Mouse (Mus musculus): ENCODE data around the gene Mcub. TPM values are rescaled to one million over a fixed set of nuclear protein-coding genes. Genes with fewer than 3 reads are reported as not detected.

Mcub gene
- total RNA-seq (2021) = 1 to 10 TPM; 3.0 to 3.2 TPM

GRCm38 (mm10) chr3:129969432-129970395 is at the start of gene Mcub:
Gene Mcub, minus strand, starts transcription at chr3:129970206.
- DNase-seq = no peak

GRCm38 (mm10) chr3:130012943-130013342 is 42.9 kb upstream of the Mcub start:
- no peak for DNase-seq

DNA sequence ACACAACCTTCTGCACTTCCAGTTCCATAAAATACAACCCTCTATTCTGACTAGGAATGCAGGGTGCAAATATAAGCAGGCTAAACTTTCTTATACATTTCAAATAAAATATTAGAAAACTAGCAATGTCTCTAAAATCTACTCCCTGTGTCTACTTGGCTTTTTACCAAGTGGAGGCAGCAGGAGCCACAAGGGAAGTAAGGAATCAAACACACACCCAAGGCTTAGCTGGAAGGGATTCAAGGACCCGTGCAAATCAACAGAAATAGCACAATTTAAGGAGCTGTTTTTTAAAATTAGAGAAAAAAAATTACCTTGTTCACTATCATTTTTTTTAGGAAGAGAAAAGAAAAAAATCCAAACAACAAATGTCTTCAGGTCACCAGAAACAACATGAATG is 41.2 kb upstream of the Mcub start:
- no peak for DNase-seq

DNA sequence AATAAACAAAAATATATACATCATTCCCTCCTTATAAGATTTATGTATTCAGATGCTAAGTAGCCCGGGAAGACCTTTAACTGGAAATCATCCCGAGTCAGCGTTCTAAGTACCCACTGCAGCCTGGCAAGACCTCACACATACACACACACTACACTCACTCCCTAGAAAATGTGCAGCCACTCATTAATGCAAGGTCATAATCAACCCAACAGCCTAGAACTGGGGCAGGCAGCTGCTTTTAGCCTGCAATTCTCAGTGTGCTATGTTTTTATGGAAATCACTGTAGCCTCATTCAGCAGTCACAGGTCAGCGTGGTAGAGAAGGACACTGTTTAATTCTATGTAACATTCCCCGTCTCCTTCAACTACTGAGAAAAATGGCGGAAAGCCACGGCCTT is 36.1 kb upstream of the Mcub start:
- no peak for DNase-seq

DNA sequence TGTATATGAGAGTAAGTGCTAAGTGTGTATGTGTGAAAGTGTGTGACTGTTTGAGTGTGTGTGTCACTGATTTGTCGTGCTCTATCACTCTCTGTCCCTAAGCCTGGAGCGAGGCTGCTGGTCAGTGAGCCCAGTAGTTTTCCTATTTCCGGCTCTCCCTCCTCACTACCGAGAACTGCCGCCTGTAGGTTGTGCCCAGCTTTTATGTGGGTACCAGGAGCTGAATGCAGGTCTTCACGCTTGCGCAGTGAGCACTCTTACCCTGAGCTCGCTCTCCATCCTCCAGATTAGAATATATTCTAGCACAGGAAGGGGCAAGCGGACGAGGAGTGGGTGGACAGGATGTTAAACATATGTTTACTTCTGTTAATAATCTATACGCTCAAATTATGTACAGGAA is 30.9 kb upstream of the Mcub start:
- no peak for DNase-seq

- DNase-seq = no peak
These were observed 28.5 kb upstream of the Mcub start for GRCm38 (mm10) chr3:129998526-129998925.

GRCm38 (mm10) chr3:129998001-129998400 is 28.0 kb upstream of the Mcub start:
- DNase-seq = no peak

GRCm38 (mm10) chr3:129997324-129997723 is 27.3 kb upstream of the Mcub start:
- no peak for DNase-seq

DNA sequence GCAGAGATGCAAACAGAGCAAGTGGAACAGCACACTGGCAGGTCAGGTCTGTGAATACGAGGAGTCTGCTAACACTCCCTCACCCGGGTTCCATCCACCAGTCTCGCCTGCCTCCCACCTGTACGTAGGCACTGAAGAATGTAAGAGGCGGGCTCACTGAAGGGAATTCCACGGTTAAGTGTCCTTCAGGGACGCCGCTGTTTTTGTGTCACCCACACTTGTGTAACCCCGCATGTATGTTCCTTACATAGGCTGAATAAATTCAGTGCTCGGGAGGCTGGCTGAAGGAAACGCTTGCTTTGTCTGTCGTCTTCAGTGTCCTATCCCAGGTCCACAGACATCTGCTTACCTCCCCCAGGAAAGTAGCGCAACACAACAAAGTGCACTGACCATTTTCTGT is 17.3 kb upstream of the Mcub start:
- no peak for DNase-seq

DNA sequence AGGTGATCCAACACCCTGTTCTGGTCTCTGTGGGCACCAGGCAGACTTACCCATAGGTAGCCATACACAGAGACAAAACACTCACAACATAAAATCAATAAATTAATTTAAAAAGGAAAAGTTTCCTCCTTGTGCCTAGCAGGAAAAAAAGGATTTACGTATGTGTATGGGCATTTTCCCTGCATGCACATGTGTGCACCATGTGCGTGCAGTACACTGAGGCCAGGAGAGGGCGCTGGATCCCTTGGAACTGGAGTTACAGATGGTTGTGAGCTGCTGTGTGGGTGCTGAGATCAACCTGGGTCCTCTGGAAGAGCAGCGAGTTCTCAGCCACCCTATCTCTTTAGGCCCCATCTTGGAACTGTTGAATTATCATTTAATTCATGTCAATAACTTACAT is 15.3 kb upstream of the Mcub start:
- no peak for DNase-seq

DNA sequence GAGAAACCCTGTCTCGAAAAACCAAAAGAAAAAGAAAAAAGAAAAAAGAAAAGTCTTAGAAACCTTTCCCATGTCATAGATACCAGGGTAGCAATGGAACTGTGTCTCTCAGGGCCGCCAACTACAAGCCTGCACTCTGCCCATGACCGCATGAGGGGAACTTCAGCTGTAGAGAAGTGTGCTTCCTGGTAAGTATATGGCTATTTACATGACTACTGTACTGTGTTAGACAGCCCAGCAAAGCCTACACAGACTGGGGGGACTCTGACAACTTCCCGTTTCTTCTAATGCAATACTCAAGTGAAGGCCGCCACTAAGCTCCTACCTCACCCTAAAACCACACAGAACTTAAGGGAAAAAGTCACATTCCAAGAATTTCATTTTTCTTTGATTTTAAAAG is 14.8 kb upstream of the Mcub start:
- no peak for DNase-seq

GRCm38 (mm10) chr3:129982271-129982670 is 12.3 kb upstream of the Mcub start:
- no peak for DNase-seq

DNA sequence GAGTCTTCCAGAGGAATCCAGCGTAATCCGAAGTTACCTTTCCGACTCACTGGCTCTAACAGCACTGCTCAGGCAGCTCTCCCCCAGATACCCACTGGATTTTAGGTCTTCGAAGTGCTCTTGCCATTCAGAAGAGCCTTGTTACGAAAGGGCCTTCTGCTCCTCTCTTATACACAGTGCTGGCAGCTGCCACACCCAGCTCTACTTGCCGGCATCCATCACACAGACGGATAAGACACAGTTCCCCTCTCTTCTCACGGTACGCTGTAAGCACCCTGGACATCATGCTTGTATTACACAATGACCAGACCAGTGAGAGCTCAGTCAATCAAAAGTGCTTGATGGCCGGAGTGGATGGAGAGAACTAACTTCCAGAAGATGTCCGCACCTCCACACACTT is 11.8 kb upstream of the Mcub start:
- no peak for DNase-seq

DNA sequence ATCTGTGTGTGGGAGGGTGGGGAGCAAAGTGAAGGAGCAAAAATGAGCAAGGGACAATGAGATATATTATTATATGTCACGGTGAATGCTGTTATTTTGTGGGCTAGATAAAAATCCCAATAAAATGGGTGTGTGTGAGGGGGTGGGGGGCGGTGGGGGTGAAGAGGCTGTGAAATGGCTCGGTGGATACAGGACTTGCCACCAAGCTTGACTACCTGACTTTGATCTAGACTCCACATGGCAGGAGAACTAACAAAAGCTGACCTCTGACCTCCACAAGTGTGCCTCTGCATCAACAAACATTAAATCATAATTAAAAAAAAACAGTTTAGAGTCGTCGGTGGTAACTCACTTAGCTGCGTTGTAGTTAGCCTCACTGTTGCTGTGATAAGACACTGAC is 9.5 kb upstream of the Mcub start:
- no peak for DNase-seq

DNA sequence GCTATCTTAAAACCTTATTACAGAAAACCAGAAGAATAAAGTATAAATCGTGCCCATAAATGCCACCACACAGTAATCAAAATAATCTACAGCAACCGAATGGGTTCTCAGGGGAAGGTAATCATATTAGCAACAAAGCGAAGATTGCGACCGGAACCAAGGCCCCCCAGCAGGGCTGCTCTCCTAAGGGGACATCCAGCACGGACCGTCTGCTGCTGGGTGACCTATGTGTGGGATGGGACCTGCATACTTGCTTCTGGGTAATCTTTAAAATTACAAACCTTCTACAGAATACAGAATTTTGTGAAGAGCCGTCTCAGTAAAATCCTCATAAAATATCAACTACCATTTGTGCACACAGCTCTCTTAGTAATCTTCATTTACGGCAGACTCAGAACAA is 8.7 kb upstream of the Mcub start:
- no peak for DNase-seq

- no peak for DNase-seq
These were observed 6.3 kb upstream of the Mcub start for GRCm38 (mm10) chr3:129976317-129976716.

DNA sequence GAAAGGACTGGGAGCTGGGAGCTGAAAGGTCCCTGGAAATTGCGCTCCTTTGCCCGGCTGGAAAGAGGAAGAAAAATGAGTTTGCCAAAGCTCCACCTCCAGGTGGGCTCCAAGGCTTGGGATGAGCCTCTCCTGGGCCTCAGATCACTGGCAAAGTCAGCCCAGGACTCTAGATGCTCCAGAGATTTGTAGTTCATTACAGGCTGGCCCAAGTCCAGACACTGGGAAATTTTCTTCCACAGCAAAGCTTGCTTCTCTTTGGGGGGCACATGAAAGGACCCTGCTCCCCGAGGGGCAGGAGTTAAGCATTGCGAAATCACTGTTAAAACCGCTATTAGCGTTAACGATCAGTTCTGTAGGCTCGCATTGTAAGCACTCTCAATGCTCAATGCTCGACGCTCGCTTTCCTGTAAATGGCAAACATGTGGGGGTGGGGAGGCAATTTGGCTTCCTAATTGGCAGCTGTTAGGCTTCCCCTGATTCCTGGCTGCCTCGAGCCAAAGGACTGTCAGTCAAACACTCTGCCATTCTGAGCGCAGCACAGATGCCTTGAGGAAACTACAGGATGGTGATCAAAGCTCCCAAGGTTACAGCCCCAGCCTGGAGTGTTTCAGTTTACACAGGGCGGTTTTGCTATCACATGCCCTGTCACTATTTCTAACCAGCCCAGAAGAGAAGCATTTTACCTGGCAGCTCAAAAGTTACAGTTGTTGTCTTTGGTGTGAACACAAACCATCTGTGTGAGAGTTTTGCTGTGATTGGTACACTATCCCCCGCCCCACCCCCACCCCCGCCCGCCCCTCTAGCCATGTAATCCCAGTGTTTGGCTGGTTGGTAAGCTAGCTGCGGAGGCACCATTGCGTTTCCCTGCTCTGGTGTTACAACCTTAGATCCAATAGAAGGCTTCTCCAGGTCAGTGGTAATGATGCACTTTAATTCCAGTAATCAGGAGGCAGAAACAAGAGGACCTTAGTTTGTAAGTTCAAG is 816 bp upstream of the Mcub start:
- peak; percentile 41 to 46 for DNase-seq

- DNase-seq = no peak
These were observed 975 bp downstream of the Mcub start for GRCm38 (mm10) chr3:129969031-129969430.

DNA sequence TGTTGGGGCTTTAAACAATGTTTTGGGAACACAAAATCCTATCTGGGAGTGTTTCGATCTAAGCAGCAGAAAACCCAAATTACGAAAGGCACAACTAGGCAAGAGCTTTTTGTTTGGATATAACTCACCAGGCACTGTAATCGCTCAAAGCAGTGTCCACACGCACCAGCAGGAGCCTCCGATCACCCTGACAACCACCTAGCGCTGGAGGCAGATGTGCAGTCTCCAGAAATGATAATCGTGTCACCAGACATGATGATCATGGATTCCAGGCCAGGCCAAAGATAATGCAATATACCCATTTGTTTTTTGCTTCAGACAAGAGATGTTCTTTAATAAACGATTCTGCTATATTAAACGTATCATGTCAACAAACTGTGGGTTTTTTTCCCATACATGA is 2.1 kb downstream of the Mcub start:
- no peak for DNase-seq

- no peak for DNase-seq
These were observed 5.3 kb downstream of the Mcub start for GRCm38 (mm10) chr3:129964681-129965080.

DNA sequence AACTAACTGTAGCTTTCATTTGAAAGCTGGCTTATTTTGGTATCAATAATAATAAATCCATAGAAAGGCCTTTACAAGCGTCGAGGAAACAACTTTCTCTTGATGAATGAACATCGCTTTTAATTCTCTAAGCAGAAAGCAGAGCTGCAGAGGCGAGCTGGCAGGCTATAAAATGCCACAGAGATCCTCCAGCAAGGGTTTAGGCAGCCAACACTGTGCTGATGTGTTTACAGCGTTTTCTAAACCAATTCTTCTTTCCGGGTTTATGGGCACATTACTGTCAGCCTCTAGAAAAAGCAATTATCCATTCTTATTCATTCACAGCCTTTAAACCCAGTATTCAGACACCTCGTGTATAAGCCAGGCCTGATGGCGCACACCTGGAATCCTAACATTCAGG is 7.5 kb downstream of the Mcub start:
- no peak for DNase-seq

DNA sequence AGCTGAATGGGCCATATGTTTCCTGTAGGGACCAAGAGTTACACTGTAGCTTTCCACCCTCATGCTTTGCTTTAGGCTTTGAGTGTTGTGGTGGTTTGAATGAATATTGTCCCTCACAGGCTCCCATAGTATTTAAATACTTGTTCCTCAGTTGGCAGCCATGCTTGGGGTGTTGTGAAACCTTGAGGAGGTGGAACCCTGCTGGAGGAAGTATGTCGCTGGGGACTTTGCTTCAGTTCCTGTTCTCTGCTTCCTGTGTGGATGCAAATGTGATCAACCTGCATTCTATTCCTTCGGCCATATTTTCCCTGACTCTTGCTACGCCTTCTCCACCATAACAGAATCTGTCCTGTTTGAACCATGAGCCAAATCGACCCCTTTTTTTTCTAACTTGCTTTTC is 16.7 kb downstream of the Mcub start:
- DNase-seq = no peak

DNA sequence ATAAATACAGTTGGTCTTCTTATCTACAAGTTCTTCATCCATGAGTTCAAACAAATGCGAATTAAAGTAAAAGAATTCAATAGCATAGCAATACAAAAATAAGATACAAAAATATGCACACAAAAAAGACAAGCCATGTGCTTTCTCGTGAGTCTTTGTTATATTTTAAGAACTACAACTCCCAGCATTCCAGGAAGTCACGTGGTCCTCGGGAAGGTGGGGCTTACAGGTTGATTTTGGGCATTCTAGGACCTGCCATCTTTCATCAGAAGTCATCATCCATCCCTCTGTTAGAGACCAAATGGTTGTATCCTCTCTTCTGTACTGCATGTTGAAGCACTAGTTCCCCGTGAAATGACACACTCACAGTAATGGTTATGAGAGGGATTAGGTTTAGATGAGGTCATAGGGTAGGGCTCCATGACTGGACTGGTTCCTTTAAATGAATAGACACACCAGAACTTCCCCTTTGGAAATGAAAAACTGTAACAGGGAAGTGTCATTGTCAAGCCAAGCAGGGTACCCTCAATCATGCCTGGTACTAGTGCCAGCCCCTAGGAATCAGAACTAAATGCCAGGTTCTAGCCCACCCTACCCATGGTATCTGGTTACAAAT is 20.7 kb downstream of the Mcub start:
- DNase-seq = no peak

All from layer of hippocampus, postnatal 36 days (tissue).